Mouse (Mus musculus): ENCODE measurements at regions not wholly inside any gene's neighbourhood (a gene's known extent, or its start where the extent isn't known, plus 50 kb on each side); places are given as distances from the start of the nearest gene placed in this dataset.

GRCm38 (mm10) chr4:45734011-45734410 lies 64.8 kb upstream of the Aldh1b1 start:
- DNase-seq (ENCODE audit: low spot score) (no peak), ATAC-seq (ENCODE audit: insufficient read depth, low FRiP score, low TSS enrichment) (no peak)
- Histone ChIP-seq H3K36me3 (ENCODE audit: control insufficient read depth, insufficient read depth, low read length) (no peaks in the 10 kb centered on the region), H3K4me1 (ENCODE audit: control insufficient read depth, insufficient read depth, low read length) (peaks cover 16% of the 10 kb centered on the region), H3K27ac (ENCODE audit: low read depth, low read length) (no peak overlapping the region), H3K4me2 (ENCODE audit: low read depth) (no peak overlapping the region), H3K4me3 (ENCODE audit: low read depth, low read length) (no peak overlapping the region), H3K9ac (ENCODE audit: low read length) (no peak overlapping the region), H3K9me3 (ENCODE audit: control insufficient read depth, low read length) (no peaks in the 10 kb centered on the region), H3K27me3 (ENCODE audit: control insufficient read depth, insufficient read depth, low read length) (no peaks in the 10 kb centered on the region)
- 95% methylated on average over 6 of the region's 6 CpGs for WGBS

DNA sequence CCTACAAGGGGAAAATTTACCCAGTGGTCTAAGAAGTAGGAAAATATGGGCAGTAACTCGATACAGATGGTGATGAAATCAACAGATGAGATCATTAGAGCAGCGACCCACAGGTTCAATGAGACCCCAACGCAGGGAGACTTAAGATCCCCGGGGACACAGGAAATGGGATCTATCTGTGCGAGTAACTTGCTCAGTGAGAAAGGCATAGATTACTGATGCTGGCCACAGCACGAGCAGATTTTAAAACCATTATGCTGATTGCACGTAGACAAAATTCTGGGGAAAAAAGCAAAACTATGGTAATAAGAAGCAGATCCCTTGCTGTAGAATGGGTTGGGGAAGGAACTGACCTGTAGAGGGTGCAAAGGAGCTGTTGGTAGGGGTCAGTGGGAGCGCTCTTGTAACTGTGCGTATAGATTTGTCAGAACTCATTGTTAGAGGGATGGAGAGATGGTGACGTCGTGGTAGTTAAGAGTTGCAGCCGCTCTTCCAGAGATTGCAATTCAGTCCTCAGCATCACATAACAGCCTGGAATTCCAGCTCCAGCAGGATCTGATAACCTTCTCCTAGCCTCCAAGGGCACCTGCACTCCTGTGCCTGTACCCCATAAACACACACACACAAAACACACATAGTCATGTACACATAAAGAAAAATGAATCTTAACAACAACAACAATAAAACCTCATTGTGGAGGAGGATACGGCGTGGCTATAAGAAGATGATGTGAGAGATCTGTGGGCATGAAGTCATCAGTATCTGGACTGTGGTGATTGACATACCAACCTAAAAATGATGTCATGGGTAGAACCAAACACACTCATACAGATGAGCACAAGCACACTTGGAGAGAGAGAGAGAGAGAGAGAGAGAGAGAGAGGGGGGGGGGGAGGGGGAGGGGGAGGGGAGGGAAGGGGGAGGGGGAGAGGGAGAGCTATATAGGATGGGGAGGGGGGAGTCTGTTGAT lies 67.7 kb upstream of the Aldh1b1 start:
- Histone ChIP-seq H3K4me3 (ENCODE audit: low read depth, low read length) (no peak overlapping the region), H3K27me3 (ENCODE audit: control insufficient read depth, insufficient read depth, low read length) (no peaks in the 10 kb centered on the region), H3K4me1 (ENCODE audit: control insufficient read depth, insufficient read depth, low read length) (peaks cover 33% of the 10 kb centered on the region), H3K36me3 (ENCODE audit: control insufficient read depth, insufficient read depth, low read length) (no peaks in the 10 kb centered on the region), H3K27ac (ENCODE audit: low read depth, low read length) (no peak overlapping the region), H3K9me3 (ENCODE audit: control insufficient read depth, low read length) (no peaks in the 10 kb centered on the region), H3K9ac (ENCODE audit: low read length) (no peak overlapping the region), H3K4me2 (ENCODE audit: low read depth) (no peak overlapping the region)
- 32% methylated on average over 14 of the region's 14 CpGs for WGBS
- ATAC-seq (ENCODE audit: insufficient read depth, low FRiP score, low TSS enrichment) (no peak), DNase-seq (ENCODE audit: low spot score) (no peak)

GRCm38 (mm10) chr4:45729801-45730200 lies 69.0 kb upstream of the Aldh1b1 start:
- Histone ChIP-seq H3K4me2 (ENCODE audit: low read depth) (no peak overlapping the region), H3K27ac (ENCODE audit: low read depth, low read length) (no peak overlapping the region), H3K27me3 (ENCODE audit: control insufficient read depth, insufficient read depth, low read length) (no peaks in the 10 kb centered on the region), H3K36me3 (ENCODE audit: control insufficient read depth, insufficient read depth, low read length) (no peaks in the 10 kb centered on the region), H3K4me1 (ENCODE audit: control insufficient read depth, insufficient read depth, low read length) (peaks cover 32% of the 10 kb centered on the region), H3K9me3 (ENCODE audit: control insufficient read depth, low read length) (no peaks in the 10 kb centered on the region), H3K4me3 (ENCODE audit: low read depth, low read length) (no peak overlapping the region), H3K9ac (ENCODE audit: low read length) (no peak overlapping the region)
- ATAC-seq (ENCODE audit: insufficient read depth, low FRiP score, low TSS enrichment) (no peak), DNase-seq (ENCODE audit: low spot score) (no peak)
- WGBS: 58% methylated on average over 4 of the region's 4 CpGs

DNA sequence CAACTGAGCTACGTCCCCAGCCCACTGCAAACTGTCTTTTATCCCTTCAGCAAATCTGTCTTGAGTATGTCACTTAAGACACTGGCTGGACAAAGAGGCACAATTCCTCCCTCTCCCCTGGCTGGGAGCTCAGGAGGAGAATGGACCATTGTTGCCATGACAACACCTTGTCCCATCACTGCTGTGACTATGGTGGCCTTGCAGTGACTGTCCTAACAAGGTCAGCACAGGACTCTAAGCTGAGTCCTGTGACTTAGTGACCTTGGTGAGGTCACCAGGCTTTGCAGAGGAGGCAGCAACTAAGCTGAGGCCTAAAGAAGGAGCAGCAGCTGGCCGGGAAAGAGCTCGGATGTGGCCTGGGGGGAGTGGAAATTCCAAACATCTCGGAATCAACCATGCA lies 70.0 kb upstream of the Aldh1b1 start:
- H3K27ac ChIP-seq (ENCODE audit: low read depth, low read length): no peak overlapping the region

DNA sequence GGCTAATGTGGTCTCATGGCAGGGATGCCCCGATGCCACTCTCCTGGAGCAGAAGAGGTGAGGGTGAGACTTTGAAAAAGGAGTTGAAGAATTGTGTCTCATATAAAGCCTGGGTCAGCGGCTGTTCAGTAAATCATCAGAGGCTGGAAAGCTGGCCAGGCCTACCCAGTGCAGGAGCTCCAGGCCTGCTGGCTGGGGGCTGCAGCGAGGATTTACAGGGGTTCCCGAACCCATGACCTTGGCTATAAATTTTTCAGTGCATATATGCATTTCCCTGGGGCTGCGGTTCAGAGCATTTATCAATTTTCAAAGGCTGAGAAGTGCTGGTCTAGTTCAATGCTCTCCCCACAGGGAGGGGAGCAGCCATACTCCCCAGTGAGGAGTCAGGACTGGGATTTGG lies 70.9 kb upstream of the Aldh1b1 start:
- Histone ChIP-seq H3K4me2 (ENCODE audit: low read depth) (no peak overlapping the region), H3K4me3 (ENCODE audit: low read depth, low read length) (no peak overlapping the region), H3K27ac (ENCODE audit: low read depth, low read length) (peak overlapping the region; percentile 53; the same call in 1 of the 2 replicates), H3K9me3 (ENCODE audit: control insufficient read depth, low read length) (no peaks in the 10 kb centered on the region), H3K9ac (ENCODE audit: low read length) (no peak overlapping the region), H3K36me3 (ENCODE audit: control insufficient read depth, insufficient read depth, low read length) (no peaks in the 10 kb centered on the region), H3K4me1 (ENCODE audit: control insufficient read depth, insufficient read depth, low read length) (peaks cover 32% of the 10 kb centered on the region), H3K27me3 (ENCODE audit: control insufficient read depth, insufficient read depth, low read length) (no peaks in the 10 kb centered on the region)
- DNase-seq (ENCODE audit: low spot score) (no peak), ATAC-seq (ENCODE audit: insufficient read depth, low FRiP score, low TSS enrichment) (0 out of 2 replicates have a peak, but pooled peaks have one; percentile 46)
- WGBS: 33% methylated on average over 5 of the region's 5 CpGs

More for the DNA sequence above, 70.0 kb upstream of the Aldh1b1 start:
- H3K27me3 ChIP-seq (ENCODE audit: control insufficient read depth, insufficient read depth, low read length): no peaks in the 10 kb centered on the region
- H3K4me2 ChIP-seq (ENCODE audit: low read depth): no peak overlapping the region
- WGBS: 34% methylated on average over 4 of the region's 4 CpGs
- no peak overlapping the region for H3K4me3 ChIP-seq (ENCODE audit: low read depth, low read length)
- H3K9ac ChIP-seq (ENCODE audit: low read length): no peak overlapping the region
- peaks cover 32% of the 10 kb centered on the region for H3K4me1 ChIP-seq (ENCODE audit: control insufficient read depth, insufficient read depth, low read length)
- ATAC-seq (ENCODE audit: insufficient read depth, low FRiP score, low TSS enrichment) (no peak), DNase-seq (ENCODE audit: low spot score) (no peak)
- no peaks in the 10 kb centered on the region for H3K9me3 ChIP-seq (ENCODE audit: control insufficient read depth, low read length)
- H3K36me3 ChIP-seq (ENCODE audit: control insufficient read depth, insufficient read depth, low read length): no peaks in the 10 kb centered on the region

GRCm38 (mm10) chr4:45727474-45727873 lies 71.3 kb upstream of the Aldh1b1 start:
- Histone ChIP-seq H3K9me3 (ENCODE audit: control insufficient read depth, low read length) (no peaks in the 10 kb centered on the region), H3K4me1 (ENCODE audit: control insufficient read depth, insufficient read depth, low read length) (peaks cover 32% of the 10 kb centered on the region), H3K4me2 (ENCODE audit: low read depth) (no peak overlapping the region), H3K27ac (ENCODE audit: low read depth, low read length) (peak overlapping the region; percentile 53; the same call in 1 of the 2 replicates), H3K27me3 (ENCODE audit: control insufficient read depth, insufficient read depth, low read length) (no peaks in the 10 kb centered on the region), H3K36me3 (ENCODE audit: control insufficient read depth, insufficient read depth, low read length) (no peaks in the 10 kb centered on the region), H3K4me3 (ENCODE audit: low read depth, low read length) (no peak overlapping the region), H3K9ac (ENCODE audit: low read length) (no peak overlapping the region)
- DNase-seq (ENCODE audit: low spot score): no peak
- ATAC-seq (ENCODE audit: insufficient read depth, low FRiP score, low TSS enrichment): no peak
- 21% methylated on average over 9 of the region's 9 CpGs for WGBS

- Histone ChIP-seq H3K4me2 (ENCODE audit: low read depth) (no peak overlapping the region), H3K9me3 (ENCODE audit: control insufficient read depth, low read length) (no peaks in the 10 kb centered on the region), H3K27ac (ENCODE audit: low read depth, low read length) (no peak overlapping the region), H3K4me3 (ENCODE audit: low read depth, low read length) (no peak overlapping the region), H3K4me1 (ENCODE audit: control insufficient read depth, insufficient read depth, low read length) (peaks cover 32% of the 10 kb centered on the region), H3K27me3 (ENCODE audit: control insufficient read depth, insufficient read depth, low read length) (no peaks in the 10 kb centered on the region), H3K9ac (ENCODE audit: low read length) (no peak overlapping the region), H3K36me3 (ENCODE audit: control insufficient read depth, insufficient read depth, low read length) (no peaks in the 10 kb centered on the region)
- DNase-seq (ENCODE audit: low spot score) (no peak), ATAC-seq (ENCODE audit: insufficient read depth, low FRiP score, low TSS enrichment) (no peak)
- WGBS: 91% methylated on average over 5 of the region's 5 CpGs
These were observed 72.0 kb upstream of the Aldh1b1 start for GRCm38 (mm10) chr4:45726783-45727182.

GRCm38 (mm10) chr4:45725055-45725910 lies 73.5 kb upstream of the Aldh1b1 start:
- ATAC-seq (ENCODE audit: insufficient read depth, low FRiP score, low TSS enrichment) (no peak), DNase-seq (ENCODE audit: low spot score) (no peak)
- Histone ChIP-seq H3K4me3 (ENCODE audit: low read depth, low read length) (no peak overlapping the region), H3K4me1 (ENCODE audit: control insufficient read depth, insufficient read depth, low read length) (peaks cover 26% of the 10 kb centered on the region), H3K9me3 (ENCODE audit: control insufficient read depth, low read length) (no peaks in the 10 kb centered on the region), H3K9ac (ENCODE audit: low read length) (no peak overlapping the region), H3K4me2 (ENCODE audit: low read depth) (no peak overlapping the region), H3K27ac (ENCODE audit: low read depth, low read length) (no peak overlapping the region), H3K27me3 (ENCODE audit: control insufficient read depth, insufficient read depth, low read length) (no peaks in the 10 kb centered on the region), H3K36me3 (ENCODE audit: control insufficient read depth, insufficient read depth, low read length) (no peaks in the 10 kb centered on the region)
- 67% methylated on average over 16 of the region's 16 CpGs for WGBS

All from neural tube, embryonic 11.5 days (tissue).